Mouse (Mus musculus) cortical plate, adult 2 months (tissue): ENCODE data around the gene Mat2a.

Experiments used
- CTCF ChIP-seq: fragments of 200-500 bp; IDR thresholded peaks from 2 replicates; pipeline ENCODE4 v1.5.1; 2011; ENCODE audit warnings: mild to moderate bottlenecking, control low read depth, low read length; ENCODE audit not compliant: insufficient read depth; ENCODE audit errors: extremely low read depth
- POLR2A ChIP-seq: fragments of 200-500 bp; IDR thresholded peaks from 2 replicates; pipeline ENCODE4 v1.6.1; 2011; ENCODE audit warnings: mild to moderate bottlenecking, low read length, control low read depth; ENCODE audit not compliant: insufficient read depth; ENCODE audit errors: extremely low read depth

GRCm38 (mm10) chr6:72383952-72384351 is 55.4 kb downstream of the Mat2a start:
- TF ChIP-seq POLR2A (no peak), CTCF (no peak)
